Mouse (Mus musculus) ovary, postnatal 14 days (tissue): ENCODE results near the gene Mgll.

Source experiments
- DNase-seq: peaks from one replicate; pipeline ENCODE4 v3.0.0; 2022; ENCODE audit warnings: low spot score

The Mgll gene

GRCm38 (mm10) chr6:88775267-88775666 lies 51.1 kb downstream of the Mgll start:
- DNase-seq, result no peak

- DNase-seq, result no peak
Measured at GRCm38 (mm10) chr6:88776336-88776923, 52.2 kb downstream of the Mgll start.

GRCm38 (mm10) chr6:88776964-88777363 lies 52.8 kb downstream of the Mgll start:
- no peak for DNase-seq

- no peak for DNase-seq
Measured at GRCm38 (mm10) chr6:88778047-88778688, 54.0 kb downstream of the Mgll start.

- no peak for DNase-seq
Measured at GRCm38 (mm10) chr6:88779755-88780154, 55.5 kb downstream of the Mgll start.

- DNase-seq, result no peak
Measured at GRCm38 (mm10) chr6:88781919-88782318, 57.7 kb downstream of the Mgll start.

- no peak for DNase-seq
Measured at GRCm38 (mm10) chr6:88782981-88783397, 58.8 kb downstream of the Mgll start.

- DNase-seq, result no peak
Measured at GRCm38 (mm10) chr6:88784691-88785173, 60.5 kb downstream of the Mgll start.

- DNase-seq, result no peak
Measured at GRCm38 (mm10) chr6:88785331-88785730, 61.1 kb downstream of the Mgll start.

GRCm38 (mm10) chr6:88785781-88786542 lies 61.8 kb downstream of the Mgll start:
- DNase-seq, result no peak

- DNase-seq, result no peak
Measured at GRCm38 (mm10) chr6:88786732-88787445, 62.7 kb downstream of the Mgll start.

GRCm38 (mm10) chr6:88787496-88787895 lies 63.3 kb downstream of the Mgll start:
- no peak for DNase-seq

GRCm38 (mm10) chr6:88788219-88788618 lies 64.0 kb downstream of the Mgll start:
- no peak for DNase-seq

GRCm38 (mm10) chr6:88791299-88791698 lies 67.1 kb downstream of the Mgll start:
- no peak for DNase-seq

GRCm38 (mm10) chr6:88792147-88792691 lies 68.0 kb downstream of the Mgll start:
- DNase-seq, result no peak

GRCm38 (mm10) chr6:88793243-88793642 lies 69.0 kb downstream of the Mgll start:
- no peak for DNase-seq

- DNase-seq, result no peak
Measured at GRCm38 (mm10) chr6:88793872-88794271, 69.7 kb downstream of the Mgll start.

- DNase-seq, result no peak
Measured at GRCm38 (mm10) chr6:88794561-88794971, 70.4 kb downstream of the Mgll start.

- DNase-seq, result no peak
Measured at GRCm38 (mm10) chr6:88800191-88800590, 76.0 kb downstream of the Mgll start.

GRCm38 (mm10) chr6:88800735-88801134 lies 76.5 kb downstream of the Mgll start:
- DNase-seq, result no peak

- no peak for DNase-seq
Measured at GRCm38 (mm10) chr6:88803051-88803450, 78.8 kb downstream of the Mgll start.
